Mouse (Mus musculus): ENCODE results near the gene Slc8a2.

DNA sequence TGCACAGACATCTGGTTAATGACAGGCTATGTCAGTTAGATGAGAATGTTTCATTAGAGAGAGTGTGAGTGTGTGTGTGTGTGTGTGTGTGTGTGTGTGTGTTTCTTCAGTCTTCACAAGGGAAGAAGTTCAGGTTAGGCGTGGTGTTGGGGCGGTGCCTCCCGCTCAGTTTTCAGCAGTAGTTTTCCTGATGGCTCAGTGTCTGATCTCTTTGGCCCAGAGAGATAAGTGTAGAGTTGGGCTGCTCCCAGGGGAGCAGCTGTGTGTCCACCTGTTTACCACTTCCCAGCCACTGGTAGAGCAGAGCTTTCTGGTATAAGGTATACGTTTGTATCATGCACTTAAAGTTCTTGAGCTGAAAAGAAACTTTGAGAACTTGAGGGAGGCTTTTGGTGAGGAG, 29.7 kb upstream of the Slc8a2 start:
- no peak for TF ChIP-seq CTCF (IDR thresholded peaks at IDR 0.05; ENCODE audit: control insufficient read depth, insufficient read depth, insufficient read length)
- no peak for TF ChIP-seq USF1 (IDR thresholded peaks at IDR 0.05; ENCODE audit: low read depth)

All from C2C12 (cell line).